Mouse (Mus musculus) embryonic fibroblast, embryonic 13.5 days (primary cell): Measurements from ENCODE around the gene Sdk1.

Experiments used
- CTCF ChIP-seq: IDR thresholded peaks from 2 replicates; pipeline ENCODE4 v1.5.1; 2011; ENCODE audit warnings: mild to moderate bottlenecking, control low read depth, low read length, moderate library complexity, borderline replicate concordance; ENCODE audit not compliant: insufficient read depth
- POLR2A ChIP-seq: IDR thresholded peaks from 2 replicates; pipeline ENCODE4 v1.6.1; 2011; ENCODE audit warnings: low read depth, mild to moderate bottlenecking, control low read depth, low read length, moderate library complexity

- TF ChIP-seq CTCF (no peak), POLR2A (no peak)
Measured at GRCm38 (mm10) chr5:141902544-141903250, 661.4 kb downstream of the Sdk1 start.
